Comparison of ENCODE assay signal across 9 mouse cellular contexts in the genomic region with DNA sequence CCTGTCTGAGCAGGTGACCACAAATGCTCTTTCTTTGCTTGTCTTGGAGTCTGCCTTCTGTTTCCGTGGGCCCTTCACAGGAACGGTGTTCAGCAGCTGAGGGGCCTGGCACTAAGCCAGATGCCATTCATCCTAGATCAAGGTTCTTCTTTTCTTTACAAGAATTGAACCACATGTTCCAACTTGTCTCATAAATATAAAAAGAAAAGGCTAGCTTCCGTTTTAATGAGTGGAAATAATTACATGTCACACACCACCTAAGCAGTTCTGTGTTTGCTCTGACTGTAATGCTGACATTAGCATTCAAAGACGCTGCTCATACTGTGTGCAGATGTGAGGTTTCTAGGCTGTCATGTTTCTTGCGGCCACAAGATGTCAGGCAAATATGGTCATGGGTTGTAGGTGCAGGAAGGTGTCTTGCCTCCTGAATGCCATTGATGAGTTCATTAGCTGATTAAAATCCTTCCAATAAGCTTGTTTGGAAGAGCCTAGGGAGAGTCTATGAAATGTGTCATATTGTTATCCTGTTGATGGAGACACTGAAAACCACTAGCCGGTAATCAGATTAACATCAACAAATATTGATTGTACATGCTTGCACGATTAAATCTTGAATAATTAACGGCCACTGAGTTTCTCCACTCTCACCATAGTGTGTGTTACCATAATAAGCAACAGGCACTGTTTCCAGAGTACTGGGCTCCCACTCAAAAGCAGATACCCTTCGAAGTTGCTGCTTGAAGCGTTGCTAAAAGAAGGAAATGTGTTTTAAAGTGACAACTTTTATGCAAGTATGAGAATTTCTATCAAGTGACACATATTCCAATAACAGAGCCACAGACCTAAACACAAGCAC.
A peak's percentile ranks its signal among the peaks of the same experiment; 100 is the strongest.
DNase-seq lines count a peak whose midpoint lies in the region; ATAC-seq lines count a peak whose summit lies in the region.
"Had no signal": no experiment of that assay in that cellular context is flagged by ENCODE, and none has a peak within 500 bp of the region (broad histone marks: within the 10 kb centered on the region; RNA-seq: fewer than 3 reads in every experiment).

No protein-coding gene starts in this region.

- no peaks in the 10 kb centered on the region for H3K27me3 ChIP-seq in hindbrain, embryonic 11.5 days (ENCODE audit: control insufficient read depth, insufficient read depth, low read length)
- H3K27me3 ChIP-seq: CH12.LX had no signal

- intact Hi-C loops in left cerebral cortex, postnatal 14 days (cut with DNase I): loop anchor here (10.0 kb wide), 1 partner anchor 208 kb away; no protein-coding TSS in a partner anchor

- 61% methylated on average over 10 of the region's 10 CpGs for WGBS in hindbrain, embryonic 11.5 days

- H3K27ac ChIP-seq in hindbrain, embryonic 11.5 days (ENCODE audit: low read depth, low read length): no peak overlapping the region; the same call in 1 of the 2 replicates

- no peak for DNase-seq in frontal cortex, postnatal 25 days (ENCODE audit: low spot score in 2 of 2)
- peak; percentile 61 for DNase-seq in 416B (ENCODE audit: low read depth)
- peak; percentile 41 to 59 for DNase-seq in cerebellum, postnatal 14 days
- DNase-seq in hindbrain, embryonic 11.5 days (ENCODE audit: low spot score): peak; percentile 38
- peak; percentile 29 to 41 for DNase-seq in left cerebral cortex, postnatal 14 days (ENCODE audit: low spot score in 2 of 2)
- peak; percentile 28 to 35 for DNase-seq in right cerebral cortex, adult 2 months (ENCODE audit: low spot score in 2 of 2)
- DNase-seq in spleen, postnatal 10 days (ENCODE audit: low spot score in 2 of 2): no peak

- H3K4me3 ChIP-seq in hindbrain, embryonic 11.5 days (ENCODE audit: low read depth, low read length): no peak overlapping the region

- H3K36me3 ChIP-seq in hindbrain, embryonic 11.5 days (ENCODE audit: control insufficient read depth, insufficient read depth, low read length): no peaks in the 10 kb centered on the region

- no peaks in the 10 kb centered on the region for H3K9me3 ChIP-seq in hindbrain, embryonic 11.5 days (ENCODE audit: control insufficient read depth, low read length)

- H3K4me2 ChIP-seq in hindbrain, embryonic 11.5 days (replicated peaks; ENCODE audit: low read depth, low read length): no peak overlapping the region

- no peak overlapping the region for H3K9ac ChIP-seq in hindbrain, embryonic 11.5 days (ENCODE audit: low read depth, low read length)

- ATAC-seq in frontal cortex, adult (ENCODE audit: low TSS enrichment): peak; percentile 92
- peak; percentile 83 for ATAC-seq in hindbrain, embryonic 11.5 days (ENCODE audit: low FRiP score)

- no peaks in the 10 kb centered on the region for H3K4me1 ChIP-seq in hindbrain, embryonic 11.5 days (replicated peaks; ENCODE audit: control insufficient read depth, insufficient read depth, low read length)

Comparison
In these comparisons a context has a peak if more than half of its experiments do, and no peak if none do; other contexts are left out.
1. DNase-seq: peak in 416B (single experiment), cerebellum, postnatal 14 days (2 of 2), hindbrain, embryonic 11.5 days (single experiment), left cerebral cortex, postnatal 14 days (2 of 2) and right cerebral cortex, adult 2 months (2 of 2); none in frontal cortex, postnatal 25 days (0 of 2) and spleen, postnatal 10 days (0 of 2).